Mouse (Mus musculus) CH12F3 (cell line): ENCODE data around the gene Atp1a3.

Experiments used
- in situ Hi-C: fragments of 300-500 bp; cut with MboI; formaldehyde crosslinking; loops from 2 replicates; pipeline ENCODE4 v1.14.3; 2020; ENCODE audit warnings: low sequenced_read_pairs

Atp1a3 gene

DNA sequence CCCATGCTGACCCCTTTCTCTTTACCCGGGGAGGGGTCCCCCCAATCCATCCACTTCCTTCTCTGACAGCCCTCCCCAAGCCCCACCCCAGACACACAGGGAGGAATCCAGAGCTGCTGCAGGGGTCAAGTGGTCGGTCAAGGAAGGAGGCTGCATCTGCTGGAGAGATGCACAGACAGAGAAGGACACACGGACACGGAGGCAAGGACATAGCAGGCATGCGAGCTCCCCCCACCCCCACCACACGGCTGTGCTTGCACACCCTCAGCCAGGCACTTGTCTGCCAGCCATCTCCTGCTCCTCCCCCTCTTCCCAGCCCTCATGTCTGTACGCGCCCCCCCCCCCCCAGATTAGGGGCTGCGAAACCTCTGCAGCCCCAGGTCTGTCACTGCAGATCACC is 952 bp downstream of the Atp1a3 start:
- in situ Hi-C loops = no loop called here

DNA sequence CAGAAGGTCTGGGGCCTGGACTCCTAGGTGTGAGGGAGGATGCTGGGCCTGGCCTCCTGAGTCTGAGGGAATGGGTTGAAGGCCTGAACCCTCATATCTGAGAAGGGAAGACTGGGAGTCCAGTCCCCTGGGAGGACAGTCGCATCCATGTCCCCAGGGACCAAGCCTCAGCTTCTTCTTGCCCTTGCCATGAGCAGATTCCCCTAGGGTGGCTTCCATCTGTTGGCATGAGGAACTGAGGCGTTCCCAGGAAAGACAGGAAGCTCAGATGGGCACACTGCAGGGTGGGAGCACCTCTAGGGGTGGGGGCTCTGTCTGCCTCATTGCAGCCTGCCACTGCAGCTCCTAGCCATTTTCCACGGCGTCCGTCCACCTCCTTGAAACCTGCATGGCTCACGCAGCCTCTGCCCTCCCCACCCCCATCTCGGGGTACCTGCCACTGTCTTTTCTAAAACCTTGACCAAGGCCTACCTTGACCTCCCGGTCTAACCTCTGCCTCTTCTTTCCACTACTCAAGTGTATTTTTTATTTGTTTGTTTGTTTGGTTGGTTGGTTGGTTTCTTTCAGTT is 1.9 kb downstream of the Atp1a3 start:
- in situ Hi-C loops = no loop called here

DNA sequence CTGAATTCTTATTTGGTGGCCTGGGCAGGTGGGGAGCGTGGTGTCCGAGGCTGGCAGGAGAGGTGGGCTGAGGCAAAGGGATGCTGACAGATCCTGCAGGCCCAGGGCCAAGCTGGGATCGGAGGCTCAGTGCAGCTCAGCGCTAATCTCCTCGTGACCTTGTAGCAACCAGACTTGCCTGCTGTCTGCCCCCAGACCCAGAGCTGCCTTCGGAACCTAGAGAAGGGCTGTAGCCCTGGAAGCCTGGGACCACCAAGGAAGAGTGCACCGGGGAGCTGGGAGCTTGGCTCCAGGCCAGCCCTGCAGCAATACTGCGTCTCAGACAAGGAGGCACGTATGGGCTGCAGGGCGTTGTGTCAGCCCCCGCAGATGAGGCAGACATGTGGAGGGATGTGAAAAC is 2.5 kb downstream of the Atp1a3 start:
- in situ Hi-C loops = no loop called here

DNA sequence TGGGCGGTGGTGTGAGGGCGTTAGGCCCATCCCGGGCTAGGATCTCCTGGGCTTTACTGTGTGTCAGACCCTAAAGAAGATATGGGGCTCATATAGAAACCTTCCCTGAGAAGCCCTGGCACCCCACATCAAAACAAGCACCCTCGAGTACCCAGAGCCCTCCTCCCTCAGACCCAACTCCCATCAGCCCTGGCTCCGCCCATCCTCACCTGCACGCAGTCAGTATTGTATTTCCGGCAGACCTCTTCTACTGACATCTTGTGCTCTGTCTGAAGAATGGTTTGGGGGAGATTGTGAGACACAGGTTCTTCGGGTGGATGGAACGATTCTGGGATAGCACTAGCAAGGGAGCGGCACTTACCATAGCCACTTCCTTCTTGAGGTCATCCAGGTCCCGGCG is 5.0 kb downstream of the Atp1a3 start:
- in situ Hi-C loops = no loop called here

DNA sequence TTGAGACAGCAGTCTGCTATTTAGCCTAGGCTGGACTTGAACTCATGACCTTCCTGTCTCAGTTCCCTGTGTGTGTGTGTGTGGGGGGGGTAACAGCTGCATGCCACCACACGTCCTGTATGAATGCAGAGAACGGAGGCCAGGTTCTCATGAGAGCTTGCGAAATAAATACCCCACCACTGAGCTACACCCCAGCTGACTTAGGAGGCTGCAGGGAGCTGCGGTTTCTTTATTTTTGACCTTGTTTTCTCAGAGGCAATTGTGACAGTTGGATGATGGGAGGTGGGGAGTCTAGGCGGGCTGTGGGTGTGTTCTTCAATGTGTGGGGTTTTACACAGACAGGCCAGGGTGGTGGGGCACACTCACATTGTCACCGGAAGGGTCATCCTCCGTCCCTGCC is 5.5 kb downstream of the Atp1a3 start:
- in situ Hi-C loops = no loop called here

DNA sequence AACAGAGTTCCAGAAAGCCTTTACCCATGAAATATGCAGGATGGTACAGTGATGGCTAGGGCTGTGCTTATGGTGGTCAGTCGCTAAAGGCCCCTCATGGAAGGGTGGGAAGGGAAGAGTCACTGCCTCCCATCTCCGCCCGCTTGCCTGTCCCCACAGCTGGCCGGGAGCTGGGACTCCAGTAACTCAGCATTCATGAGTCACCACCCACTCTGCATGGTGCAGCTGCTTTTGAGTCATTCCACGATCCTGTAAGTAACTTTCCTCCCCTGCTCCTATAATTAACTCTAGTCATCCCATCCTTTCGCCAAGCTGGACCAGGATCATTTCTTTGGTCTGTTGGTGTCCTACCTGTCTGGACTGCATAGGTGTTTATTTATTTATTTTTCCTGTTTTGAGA is 12.7 kb downstream of the Atp1a3 start:
- in situ Hi-C loops = no loop called here

DNA sequence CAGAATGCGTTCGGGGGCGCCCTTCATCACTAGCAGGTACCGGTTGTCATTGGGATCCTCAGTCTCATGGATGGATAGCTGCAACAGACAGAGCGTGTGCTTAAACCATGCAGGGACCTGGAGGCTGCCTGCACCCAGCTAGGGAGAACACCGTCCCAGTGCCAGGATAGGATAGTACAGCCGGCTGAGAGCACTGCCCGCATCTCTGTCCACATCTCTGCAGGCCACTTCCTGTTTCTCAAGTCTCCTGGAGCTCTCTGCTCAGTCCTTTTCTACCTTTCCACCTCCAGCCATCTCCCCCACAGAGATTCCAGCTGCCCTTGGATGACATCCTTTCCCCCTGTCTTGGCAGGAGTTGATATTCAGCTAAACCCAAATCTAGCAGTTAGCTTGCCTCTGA is 15.3 kb downstream of the Atp1a3 start:
- in situ Hi-C loops = no loop called here

DNA sequence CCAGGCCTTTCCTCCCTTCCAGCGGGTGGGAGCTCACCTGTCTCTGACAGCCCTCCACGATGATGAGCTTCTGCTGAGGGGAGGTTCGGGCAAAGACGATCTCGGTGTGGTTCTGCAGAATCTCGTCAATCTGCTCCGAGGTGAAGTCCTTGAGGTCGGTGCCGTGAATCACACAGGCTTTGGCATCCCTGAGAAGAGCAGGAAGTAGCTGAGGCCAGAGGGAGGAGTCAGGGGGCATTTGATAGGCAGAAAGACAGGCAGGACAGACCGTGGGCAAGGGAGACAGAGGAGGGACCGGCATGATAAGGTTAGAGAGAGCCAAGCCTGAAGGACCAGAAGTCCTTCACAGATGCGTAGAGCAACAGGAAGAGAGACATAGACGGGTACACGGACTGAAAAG is 17.8 kb downstream of the Atp1a3 start:
- in situ Hi-C loops = no loop called here

DNA sequence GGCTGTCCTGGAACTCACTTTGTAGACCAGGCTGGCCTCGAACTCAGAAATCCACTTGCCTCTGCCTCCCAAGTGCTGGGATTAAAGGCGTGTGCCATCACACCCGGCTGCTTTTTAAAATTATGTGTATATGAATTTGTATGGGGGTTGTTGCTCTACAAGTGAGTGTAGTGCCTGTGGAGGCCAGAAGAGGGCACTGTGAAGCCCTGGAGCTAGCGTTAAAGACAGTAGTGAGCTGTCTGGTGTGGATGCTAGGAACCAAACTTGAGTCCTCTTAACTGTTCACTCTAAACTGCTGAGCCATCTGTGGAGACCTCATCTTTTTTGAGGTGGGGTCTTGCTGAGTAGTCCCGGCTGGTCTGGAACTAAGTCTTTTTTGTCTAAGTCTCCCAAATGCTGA is 20.0 kb downstream of the Atp1a3 start:
- in situ Hi-C loops = no loop called here

DNA sequence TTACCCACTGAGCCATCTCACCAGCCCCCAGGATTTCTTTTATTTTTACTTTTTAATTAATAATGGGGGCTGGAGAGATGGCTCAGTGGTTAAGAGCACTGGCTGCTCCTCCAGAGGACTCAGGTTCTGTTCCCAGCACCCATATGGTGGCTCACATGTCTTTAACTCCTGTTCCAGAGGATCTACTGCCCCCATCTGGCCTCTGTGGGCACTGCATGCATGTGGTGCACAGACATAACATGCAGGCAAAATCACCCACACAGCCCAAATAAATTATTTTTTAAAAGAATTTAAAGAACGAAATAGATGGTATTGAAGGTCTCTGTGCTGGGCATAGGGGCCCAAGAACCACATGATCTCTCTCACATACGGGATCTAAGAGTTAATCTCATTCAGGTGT is 21.5 kb downstream of the Atp1a3 start:
- in situ Hi-C loops = no loop called here

DNA sequence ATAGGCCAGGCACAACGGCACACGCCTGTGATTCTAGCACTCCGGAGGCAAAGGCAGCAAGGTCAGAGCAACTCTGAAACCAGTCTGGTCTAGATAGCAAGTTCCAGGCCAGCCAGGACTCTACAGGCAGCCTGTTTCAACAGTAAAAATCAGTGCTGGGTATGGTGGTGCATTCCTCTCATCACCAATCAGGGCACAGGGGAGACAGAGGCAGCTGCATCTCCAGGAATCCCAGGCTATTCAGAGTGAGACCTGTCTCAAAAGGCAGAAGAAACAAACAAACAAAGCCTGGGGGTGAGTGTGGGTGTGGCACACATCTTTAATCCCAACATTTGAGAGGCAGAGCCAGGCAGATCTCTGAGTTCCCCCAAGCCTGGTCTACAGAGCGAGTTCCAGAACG is 22.4 kb downstream of the Atp1a3 start:
- in situ Hi-C loops = no loop called here

DNA sequence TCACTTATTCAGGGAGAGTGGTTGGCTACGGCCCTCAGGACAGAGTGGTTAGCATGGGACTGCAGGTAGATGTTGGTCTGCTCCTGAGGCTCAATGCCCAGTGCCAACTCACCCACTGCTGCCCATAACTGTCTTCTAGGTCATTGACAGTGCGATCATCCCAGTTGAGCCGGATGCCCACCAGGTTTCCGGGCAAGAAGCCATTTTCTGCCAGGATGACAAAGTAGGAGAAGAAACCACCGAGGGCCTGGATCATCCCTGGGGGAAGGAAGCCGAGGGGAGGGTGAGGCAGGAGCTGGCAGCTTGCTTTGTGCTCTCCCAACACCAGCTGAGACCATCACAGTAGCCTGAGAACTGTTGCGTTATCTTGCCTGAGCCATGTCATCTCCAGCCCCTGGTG is 25.3 kb downstream of the Atp1a3 start:
- in situ Hi-C loops = no loop called here

DNA sequence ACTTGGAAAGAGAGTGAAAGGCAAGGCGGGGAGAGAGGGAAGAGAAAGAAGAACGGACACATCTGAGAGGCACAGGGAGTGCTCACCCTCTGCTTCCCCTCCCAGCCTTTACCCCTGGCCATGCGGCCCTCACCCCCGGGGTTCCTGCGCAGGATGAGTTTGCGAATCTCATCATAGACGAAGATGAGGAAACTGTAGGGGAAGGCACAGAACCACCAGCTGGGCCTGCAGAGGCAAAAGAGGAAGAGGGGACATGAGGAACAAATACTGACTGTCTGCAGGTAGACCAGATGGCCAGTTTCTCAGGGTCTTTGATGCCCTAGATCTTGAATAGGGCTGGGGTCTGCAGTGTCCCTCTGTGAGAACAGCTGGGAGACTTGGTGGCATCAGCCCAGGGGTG is 27.0 kb downstream of the Atp1a3 start:
- in situ Hi-C loops = no loop called here

DNA sequence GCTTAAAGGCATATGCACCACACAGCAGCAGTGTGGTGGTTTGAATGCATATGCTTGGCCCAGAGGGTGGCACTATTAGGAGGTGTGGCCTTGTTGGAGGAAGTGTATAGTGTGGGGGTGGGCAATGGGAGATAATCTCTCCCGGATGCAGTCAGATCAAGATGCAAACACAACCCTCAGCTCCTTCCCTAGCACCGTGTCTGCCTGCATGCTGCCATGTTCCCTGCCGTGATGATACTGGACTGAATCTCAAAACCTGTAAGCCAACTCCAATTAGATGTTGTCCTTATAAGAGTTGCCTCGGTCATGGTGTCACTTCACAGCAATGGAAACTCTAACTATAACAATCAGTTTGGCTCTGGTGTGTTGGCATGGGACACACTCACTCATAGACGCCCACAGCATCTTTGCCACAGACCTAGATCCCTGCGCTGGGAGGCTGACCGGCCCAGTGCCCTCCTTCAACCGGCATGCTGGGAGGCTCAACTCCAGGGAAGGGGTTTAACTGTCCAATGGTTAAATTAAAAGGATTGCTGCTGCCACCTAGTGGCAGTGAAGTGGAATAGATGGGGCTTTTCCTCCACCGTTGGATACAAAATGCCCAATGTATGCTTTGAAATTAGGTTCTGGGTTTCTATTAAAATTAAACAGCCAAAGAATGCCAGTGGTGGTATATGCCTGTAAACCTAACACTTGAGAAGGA is 30.7 kb downstream of the Atp1a3 start:
- in situ Hi-C loops = no loop called here

DNA sequence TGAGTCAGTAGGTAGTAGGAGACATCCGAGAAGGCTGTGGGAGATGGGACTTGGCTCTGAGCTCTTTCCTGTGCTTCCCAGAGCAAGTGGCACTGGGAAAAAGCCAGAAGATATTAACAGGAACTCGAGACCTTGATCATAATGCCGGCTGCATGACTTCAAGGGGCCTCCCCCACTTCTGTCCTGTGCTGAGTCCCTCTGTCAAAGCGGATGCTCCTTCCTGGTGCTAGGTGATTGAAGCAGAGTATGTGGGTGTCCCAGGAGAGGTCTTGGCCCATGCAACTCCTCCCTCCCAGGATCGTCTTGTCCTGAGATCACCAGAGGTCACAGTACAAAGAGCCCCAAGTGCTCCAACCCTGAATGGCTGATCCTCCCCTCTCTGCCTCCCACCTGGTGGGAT is 31.9 kb downstream of the Atp1a3 start:
- in situ Hi-C loops = no loop called here

DNA sequence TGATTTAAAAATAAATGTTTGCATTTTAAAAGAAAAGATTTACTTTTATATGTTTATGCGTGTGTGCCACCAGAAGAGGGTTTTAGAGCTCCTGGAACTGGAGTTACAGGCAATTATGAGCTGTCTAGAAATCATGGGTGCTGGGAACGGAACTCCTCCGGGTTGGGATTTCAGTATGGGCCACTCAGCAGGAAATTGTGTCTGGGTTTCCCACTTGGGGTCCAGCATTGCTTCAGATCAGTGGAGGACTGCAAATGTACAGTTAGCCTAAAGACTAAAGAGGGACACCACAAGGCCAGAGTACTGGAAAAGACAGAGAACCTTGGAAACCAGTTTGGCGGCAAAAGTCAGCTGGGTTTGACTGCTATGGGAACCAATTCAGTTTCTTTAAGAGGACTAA is 32.5 kb downstream of the Atp1a3 start:
- in situ Hi-C loops = no loop called here

DNA sequence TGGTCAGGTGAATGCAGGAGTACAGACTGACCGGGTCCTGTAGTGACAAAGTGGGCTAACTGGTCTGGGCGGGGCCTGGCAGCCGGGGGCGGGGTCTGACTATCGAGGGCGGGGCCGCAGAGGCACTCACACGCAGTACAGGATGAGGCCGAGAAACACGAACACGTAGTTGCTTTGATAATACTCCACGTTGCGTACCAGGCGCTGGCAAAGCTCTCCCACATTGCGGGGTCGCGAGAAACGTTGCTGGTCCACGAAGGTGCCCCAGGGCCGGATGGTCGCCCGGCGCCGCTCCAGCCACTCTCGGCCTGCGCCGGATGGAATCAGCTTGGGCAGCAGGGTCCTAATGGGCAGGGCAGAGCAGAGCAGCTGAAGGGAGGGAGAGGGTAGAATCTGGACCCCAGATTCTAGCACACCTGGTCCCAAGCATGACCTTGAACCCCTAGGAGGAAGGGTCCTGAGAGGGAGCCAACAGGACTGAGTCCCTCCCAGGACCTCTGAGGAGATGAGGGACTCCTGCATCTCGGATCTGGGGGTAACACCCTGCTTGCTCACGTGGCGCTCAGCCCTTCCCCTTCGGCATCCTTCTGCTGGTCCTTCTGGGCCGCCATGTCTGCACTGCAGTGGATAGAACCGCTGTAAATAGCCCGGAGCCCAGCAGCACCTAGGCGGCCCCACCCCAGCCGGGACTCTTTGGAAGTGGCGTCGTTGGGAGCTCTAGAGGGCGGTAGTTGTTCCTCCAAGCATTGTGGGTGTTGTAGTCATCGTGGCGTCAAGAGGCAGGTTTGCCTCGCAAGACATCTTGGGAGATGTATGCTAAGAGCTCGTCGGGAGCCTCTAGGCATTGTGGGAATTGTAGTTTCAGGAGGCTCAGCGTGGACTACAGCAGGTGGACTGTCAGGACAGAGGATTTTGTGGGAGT is 33.5 kb downstream of the Atp1a3 start, which contains the start of gene Rabac1:
TSS of gene Rabac1 (minus strand) at position 783 of the 922 bp plus-strand sequence.
- in situ Hi-C loops = no loop called here

DNA sequence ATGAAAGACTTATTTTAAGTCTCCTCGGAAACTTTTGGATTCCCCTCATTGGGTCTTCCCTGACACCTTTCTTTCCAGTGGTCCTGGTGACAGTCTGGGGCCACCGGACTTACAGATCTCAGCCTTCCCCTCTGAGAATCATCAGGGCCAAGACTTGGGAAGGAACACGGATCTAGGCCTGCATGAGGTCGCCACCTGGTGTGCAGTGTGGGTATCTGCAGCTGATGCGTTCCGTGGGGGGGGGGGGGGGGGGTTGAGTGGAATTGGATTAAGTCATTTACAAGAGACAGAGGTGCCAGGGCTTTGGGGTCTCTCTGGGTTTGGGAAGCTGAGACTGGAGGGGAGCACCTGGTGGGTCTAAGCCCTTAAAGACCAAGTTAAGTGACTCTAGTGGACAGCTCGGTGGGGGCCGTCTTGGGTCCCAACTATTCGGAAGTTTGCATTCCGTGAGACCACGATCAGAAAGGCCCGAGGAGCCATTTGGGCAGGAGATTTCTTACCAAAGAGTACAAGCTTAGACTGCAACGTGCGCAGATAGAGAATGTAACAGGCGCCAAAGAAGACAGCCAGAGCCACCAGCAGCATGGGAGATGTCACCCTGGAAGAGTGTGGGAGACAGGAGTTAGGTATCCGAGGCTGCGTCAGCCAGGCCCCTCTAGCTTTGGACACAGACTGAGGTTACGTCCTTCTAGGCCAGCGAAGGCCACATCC is 34.3 kb downstream of the Atp1a3 start:
- in situ Hi-C loops = no loop called here

DNA sequence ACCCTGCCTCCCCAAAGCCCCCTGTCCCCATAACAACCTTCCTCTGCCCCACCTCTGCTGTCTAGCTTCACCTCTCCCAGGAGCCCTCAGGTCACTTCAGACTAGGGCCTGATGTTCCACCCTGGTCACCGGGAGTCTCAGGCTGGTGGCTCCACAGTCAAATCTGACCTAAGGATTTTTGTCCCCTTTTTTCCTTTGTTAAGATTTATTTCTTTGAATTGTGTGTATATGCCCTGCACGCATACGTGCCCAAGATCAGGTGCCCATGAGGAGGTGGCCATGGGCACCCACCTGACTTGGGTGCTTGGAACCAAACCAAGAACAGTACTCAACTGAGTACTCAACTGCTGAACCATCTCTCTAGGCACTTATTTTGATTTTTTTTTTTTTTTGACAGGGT is 35.4 kb downstream of the Atp1a3 start:
- in situ Hi-C loops = no loop called here

DNA sequence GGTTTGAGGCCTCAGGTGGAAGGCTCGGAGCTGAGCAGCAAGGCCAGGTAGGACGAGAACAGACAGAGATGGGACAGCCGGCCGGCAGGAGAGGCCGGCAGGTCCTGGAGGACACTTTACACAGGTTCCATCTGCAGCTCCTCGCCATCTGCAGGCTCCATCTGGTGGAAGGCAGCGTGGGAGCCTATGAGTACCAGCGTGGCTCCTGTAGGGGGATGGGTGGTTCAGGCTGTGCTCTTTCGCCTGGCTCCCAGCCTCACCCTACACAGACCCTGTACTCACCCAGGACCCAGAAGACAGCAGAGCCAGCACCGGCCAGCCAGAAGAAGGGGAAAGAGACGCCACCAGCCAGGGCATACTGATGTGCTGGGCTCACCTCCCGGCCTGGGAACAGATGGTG is 36.0 kb downstream of the Atp1a3 start:
- in situ Hi-C loops = loop anchor here (10.0 kb wide), 1 partner anchor 125 kb away; no protein-coding TSS in a partner anchor

DNA sequence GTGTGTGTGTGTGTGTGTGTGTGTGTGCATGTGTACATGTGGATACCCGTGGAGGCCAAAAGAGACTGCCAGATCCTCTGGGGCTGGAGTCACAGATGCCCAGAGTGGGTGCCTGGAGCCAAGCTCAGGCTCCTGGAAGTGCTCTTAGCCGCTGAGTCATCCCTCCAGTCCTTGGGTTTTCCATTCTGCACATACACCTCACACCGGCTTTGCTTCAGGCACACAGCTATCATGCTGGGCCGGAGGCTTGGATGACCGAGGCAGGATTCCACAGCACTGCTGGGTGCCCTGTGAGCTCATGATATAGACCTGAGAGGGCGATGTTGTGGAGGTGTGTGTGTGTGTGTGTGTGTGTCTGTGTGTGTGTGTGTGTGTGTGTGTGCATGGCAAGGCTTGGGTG is 37.3 kb downstream of the Atp1a3 start:
- in situ Hi-C loops = loop anchor here (10.0 kb wide), 1 partner anchor 124 kb away; no protein-coding TSS in a partner anchor
